Mouse (Mus musculus) brain, adult 10 weeks (tissue): ENCODE measurements around the gene Zim1. TPM values are rescaled to one million over a fixed set of nuclear protein-coding genes. Genes with fewer than 3 reads are reported as not detected.

Experiments used
- polyA plus RNA-seq: library from polyadenylated mRNA; stranded (reverse); fragments of 350-450 nt; fragmentation: Illumina TruSeq; extraction: RNeasy Lipid Tissue Mini Kit (QIAGEN cat#74804); gene quantifications from one replicate; pipeline ENCODE4 v1.2.3, GENCODE M21; 2015; ENCODE audit warnings: low read depth, low replicate concordance

Zim1 gene
- polyA plus RNA-seq: 7.3 TPM

GRCm38 (mm10) chr7:6696241-6697045 is at the start of gene Zim1:
Zim1 (minus strand) TSS chr7:6696450.

GRCm38 (mm10) chr7:6730241-6730640 is 34.0 kb upstream of the Zim1 start, which contains the start of the genes Peg3 and Usp29:
Peg3 (minus strand) TSS chr7:6730431.
Usp29 (plus strand) TSS chr7:6730578.

Other genes starting within 250 kb of the Zim1 start
- gene Olfr1336, start 240.3 kb downstream of the Zim1 start, polyA plus RNA-seq: not detected
- not detected for gene Olfr1346, start 229.3 kb downstream of the Zim1 start, polyA plus RNA-seq
- not detected for gene Olfr5, start 209.5 kb downstream of the Zim1 start, polyA plus RNA-seq
- not detected for gene Olfr1347, start 196.7 kb downstream of the Zim1 start, polyA plus RNA-seq
- not detected for gene Olfr1348, start 187.7 kb downstream of the Zim1 start, polyA plus RNA-seq
- gene Olfr1349, start 173.5 kb downstream of the Zim1 start, polyA plus RNA-seq: not detected
- not detected for gene Olfr1350, start 131.6 kb downstream of the Zim1 start, polyA plus RNA-seq
- gene Peg3, start 34.0 kb upstream of the Zim1 start, polyA plus RNA-seq: 127 TPM
- gene Usp29, start 34.1 kb upstream of the Zim1 start, polyA plus RNA-seq: 19.8 TPM